Mouse (Mus musculus) embryo, embryonic 10.5 days (tissue): Measurements from ENCODE around the gene Clec11a.

Experiments used
- DNase-seq: peaks from one replicate; pipeline ENCODE4 v3.0.0-alpha.2; 2015; ENCODE audit warnings: low spot score

The Clec11a gene

DNA sequence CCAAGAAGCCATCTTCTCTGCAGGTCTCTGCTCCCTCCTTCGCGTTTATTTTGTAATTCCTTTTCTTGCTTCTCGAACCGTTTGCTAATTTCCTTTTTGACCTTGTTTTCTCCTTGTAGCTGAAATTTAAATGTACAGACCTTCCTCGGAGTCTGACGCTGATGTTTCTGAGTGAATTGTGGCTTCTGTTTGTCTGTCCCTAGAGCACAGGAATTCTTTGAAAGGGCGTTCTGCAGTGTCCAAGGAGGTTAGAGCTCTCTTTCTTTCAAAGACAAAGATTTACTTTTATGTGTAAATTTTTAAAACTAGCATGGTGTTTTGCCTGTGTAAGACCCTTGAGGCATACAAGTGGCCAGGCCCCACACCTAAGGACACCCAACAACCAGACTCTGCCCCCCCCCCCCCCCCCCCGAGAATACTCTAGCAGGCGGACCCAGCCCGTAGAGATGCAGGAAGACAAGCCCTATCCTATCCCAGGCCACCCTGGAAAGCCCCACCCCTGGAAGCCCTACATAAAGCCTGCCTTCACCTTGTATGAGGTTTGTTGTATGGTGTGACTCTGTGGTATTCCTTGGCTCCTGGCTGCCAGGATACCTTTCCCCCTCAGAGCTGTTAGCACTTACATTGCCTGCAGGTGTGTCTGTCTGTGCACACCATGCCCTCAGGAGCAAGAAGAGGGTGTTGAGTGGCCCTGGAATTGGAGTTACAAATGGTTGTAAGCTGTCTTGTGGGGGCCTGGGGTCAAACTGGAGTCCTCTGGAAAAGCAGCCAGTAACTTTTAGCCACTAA, 30.0 kb downstream of the Clec11a start:
- DNase-seq = no peak

GRCm38 (mm10) chr7:44275546-44275945, 31.2 kb downstream of the Clec11a start:
- DNase-seq = no peak

- DNase-seq = no peak
Observed at GRCm38 (mm10) chr7:44274096-44274495, 32.6 kb downstream of the Clec11a start.

DNA sequence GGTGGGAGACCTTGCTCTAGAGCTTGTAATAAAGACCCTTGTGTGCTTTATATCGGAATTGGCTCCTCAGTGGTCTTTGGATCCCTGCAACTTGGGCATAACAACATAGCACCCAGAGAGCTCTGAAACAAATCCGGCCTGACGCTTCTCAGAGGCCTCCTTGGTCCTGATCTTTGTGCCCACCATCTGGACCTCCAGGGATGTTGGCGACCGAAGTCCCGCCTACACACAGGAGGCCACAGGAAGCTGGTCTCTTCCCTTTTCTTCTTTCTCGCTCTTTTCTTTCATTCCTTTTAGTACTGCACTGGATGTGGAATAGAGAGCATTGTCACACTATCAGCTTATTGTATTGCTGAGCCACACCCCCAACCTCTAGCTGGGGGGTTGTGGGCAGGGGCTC, 33.3 kb downstream of the Clec11a start:
- DNase-seq = no peak

DNA sequence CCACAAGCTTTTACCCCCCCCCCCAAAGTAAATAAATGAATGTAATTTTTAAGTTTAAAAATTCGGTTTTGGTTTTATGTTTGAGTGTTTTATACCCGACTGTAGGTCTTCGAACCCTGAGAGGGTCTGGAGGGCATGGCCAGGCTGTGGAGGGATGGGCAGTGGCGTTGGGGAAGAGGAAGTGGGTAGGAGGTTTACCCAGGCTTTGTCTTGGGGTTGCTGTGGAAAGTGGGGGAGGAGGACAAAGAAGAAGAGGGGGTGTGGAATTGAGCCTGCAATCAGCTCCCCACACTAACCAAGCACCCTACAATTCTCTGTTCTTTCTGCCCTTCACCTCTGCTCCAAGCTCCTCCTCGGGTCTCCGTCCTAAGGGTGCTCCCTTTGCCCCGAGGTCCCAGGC, 34.2 kb downstream of the Clec11a start:
- DNase-seq = no peak

DNA sequence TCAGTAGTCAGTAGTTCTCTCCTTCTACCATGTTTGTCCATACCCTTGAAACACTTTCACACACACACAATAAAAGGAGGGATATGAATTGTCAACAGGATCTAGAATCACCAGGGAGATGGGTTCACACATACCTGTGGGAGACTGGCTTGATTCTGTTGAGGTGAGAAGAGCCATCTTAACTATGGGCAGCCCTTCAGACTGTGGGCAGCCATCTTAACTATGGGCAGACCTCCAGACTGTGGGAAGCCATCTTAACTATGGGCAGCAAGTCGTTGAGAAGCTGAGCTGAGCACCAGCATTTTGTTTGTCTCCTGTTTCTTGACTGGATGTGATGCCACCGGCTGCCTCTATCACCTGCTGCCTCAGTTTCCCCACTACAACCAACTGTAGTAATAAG, 35.4 kb downstream of the Clec11a start:
- DNase-seq = no peak

DNA sequence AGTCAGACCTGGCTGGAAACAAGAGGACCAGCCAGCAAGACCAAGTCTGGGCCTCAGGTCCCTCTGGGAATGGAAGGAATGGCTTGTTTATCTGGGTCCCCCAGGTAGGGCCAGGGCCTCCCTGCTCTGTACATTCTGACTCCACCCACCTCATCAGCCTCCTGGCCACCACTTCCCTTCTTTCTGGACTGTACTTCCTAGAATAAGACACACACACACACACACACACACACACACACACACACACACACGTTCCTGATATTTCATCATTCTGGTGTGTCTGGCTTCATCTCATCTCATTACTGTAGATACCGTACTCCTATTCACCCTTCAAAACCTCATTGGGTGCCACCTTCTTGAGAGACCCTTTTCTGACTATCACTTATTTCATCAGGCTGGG, 37.3 kb downstream of the Clec11a start:
- DNase-seq = no peak

GRCm38 (mm10) chr7:44268117-44268516, 38.6 kb downstream of the Clec11a start:
- DNase-seq = no peak

DNA sequence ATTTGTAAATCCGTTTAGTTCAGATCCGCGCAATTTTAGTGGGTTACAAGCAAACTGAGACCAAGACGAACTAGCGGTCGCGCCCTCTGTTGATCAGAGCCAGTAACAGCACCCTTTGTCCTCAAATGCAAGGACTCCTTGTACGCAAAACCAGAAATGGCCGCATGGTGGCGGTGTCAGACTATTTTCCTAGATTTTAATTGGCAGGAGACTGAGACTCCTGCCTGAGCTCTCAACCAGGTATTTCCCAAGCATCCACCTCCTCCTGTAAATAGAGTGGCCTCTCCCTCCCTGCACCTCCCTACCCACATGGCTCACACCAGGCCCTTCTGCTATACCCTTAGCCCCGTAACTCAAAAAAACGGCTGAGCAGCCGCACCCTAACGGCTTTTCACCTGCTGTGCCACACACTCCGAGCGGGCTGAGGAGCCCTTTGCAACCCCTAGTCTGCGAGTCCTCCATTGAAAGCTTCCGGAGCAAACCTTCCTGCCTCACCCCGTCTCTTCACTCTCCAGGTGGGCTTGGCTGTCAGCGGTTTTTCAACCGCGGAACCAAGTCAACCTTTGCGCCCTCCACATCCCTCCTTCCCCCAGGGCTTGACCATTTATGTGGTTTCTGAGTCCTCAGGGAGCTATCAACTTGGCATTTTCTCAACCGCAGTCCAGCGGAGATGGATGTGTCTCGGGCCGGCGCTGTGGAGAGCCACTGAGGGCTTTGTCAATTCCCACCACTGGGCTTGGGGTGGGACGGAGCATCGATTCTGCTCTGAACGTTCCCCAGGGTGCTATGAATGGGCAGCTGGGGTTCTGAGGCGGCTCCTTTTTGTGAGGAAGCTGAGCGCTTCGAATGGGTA, 43.7 kb downstream of the Clec11a start:
- peak; percentile 99 for DNase-seq

GRCm38 (mm10) chr7:44261147-44261546, 45.6 kb downstream of the Clec11a start, which contains the start of gene Gm15517:
TSS of gene Gm15517 (plus strand) at chr7:44261447.
- no peak for DNase-seq

DNA sequence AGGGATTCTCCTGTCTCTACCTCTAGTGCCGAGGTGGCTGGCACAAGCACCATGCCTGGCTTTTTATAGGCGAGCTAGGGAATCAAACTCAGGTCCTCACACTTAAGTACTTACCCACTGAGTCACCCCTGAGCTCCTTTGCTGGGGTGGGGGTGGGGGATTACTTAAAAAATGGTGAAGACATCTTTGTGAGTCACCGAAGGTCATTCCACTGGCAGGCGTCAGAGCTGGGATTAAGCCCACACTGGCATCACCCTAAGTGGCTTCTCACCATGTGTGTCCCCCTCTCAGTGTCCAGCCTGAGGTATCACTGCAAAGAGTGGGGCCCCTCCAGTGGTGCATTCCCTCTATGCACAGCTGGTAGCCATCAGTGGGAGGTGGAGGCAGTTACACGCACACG, 46.3 kb downstream of the Clec11a start:
- no peak for DNase-seq

GRCm38 (mm10) chr7:44257278-44257677, 49.4 kb downstream of the Clec11a start, which contains the start of gene Acp4:
TSS of gene Acp4 (minus strand) at chr7:44257378.
- DNase-seq = no peak

DNA sequence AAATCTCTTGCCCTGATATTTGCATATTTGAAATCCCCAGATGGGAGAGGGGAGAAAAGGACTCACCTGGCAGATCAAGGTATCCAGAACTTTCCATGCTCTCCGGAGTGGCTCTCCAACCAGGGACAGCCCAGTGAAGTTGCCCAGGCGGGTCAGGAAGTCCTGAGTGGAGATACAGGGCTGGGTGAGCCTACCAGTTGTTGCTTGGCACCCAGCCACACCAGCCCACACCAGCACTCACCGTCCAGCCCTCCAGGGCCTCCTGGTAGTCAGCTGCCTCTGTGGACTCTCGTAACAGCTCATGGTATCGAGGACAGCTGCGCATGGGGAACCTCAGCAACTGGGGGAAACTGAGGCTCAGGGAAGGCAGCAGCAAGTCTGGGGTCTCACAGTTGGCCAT, 51.8 kb downstream of the Clec11a start:
- DNase-seq = no peak

DNA sequence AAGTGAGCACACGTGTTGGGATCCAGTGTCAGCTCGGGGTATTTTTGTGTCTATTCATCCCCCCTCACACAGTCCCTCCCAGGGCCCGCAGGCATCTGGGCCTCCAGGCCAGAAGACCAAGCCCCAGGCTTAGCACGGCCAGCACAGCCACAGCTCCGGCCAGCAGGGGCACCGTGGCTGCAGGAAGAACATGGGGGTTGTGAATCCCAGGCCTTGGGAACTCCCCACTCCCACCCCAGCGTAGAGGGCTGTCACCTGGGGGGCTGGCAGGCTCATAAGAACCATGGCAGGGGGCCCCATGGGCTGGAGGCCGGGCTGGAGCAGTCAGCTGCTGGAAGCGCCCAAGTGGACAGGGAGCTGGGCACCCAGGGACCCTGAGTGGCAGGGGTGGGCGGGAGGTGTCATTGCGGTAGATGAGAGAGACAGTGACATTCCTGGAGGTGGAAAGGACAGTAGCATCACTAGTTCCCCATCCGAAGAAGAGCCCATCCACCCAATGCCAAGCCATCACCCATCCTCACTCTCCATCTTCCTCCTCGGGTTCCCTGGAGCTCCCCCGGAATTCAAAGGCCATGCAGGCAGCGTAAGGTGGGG, 53.6 kb downstream of the Clec11a start:
- no peak for DNase-seq
